Mouse (Mus musculus): Measurements from ENCODE around the gene Tlx2. TPM values are rescaled to one million over a fixed set of nuclear protein-coding genes. Genes with fewer than 3 reads are reported as not detected.

The Tlx2 gene
- polyA plus RNA-seq, 1 experiment from 2014 or later, result not detected

- Histone ChIP-seq H3K4me2 (ENCODE audit: low read depth, low read length, severe bottlenecking) (peak within 1 kb of the TSS; percentile 90), H3K4me3 (ENCODE audit: low read depth, low read length) (peak within 1 kb of the TSS; percentile 72), H3K27me3 (ENCODE audit: control insufficient read depth, insufficient read depth, low read length) (peaks cover 2% of the 10 kb centered on the region; the same call in 1 of the 2 replicates), H3K9ac (ENCODE audit: low read length) (peak within 1 kb of the TSS; percentile 77), H3K36me3 (ENCODE audit: control insufficient read depth, insufficient read depth, low read length) (no peaks in the 10 kb centered on the region), H3K27ac (ENCODE audit: low read depth, low read length) (peak within 1 kb of the TSS; percentile 26), H3K4me1 (replicated peaks; ENCODE audit: control insufficient read depth, insufficient read depth, low read length) (peaks cover 9% of the 10 kb centered on the region; the same call in 1 of the 2 replicates), H3K9me3 (ENCODE audit: control insufficient read depth, low read length) (no peaks in the 10 kb centered on the region)
- under 1% methylated on average over 24 of the region's 25 CpGs for WGBS
- DNase-seq (ENCODE audit: low spot score) (peak; percentile 86), ATAC-seq (replicated peaks; ENCODE audit: low FRiP score) (peak; percentile 88)
Measured at GRCm38 (mm10) chr6:83101316-83101687, 31.2 kb upstream of the Tlx2 start, which contains the start of the genes Ccdc142 and Gm42688. Ccdc142 (plus strand) TSS chr6:83101601. Gm42688 (plus strand) TSS chr6:83101617.

GRCm38 (mm10) chr6:83098411-83098810, 28.3 kb upstream of the Tlx2 start:
- Histone ChIP-seq H3K36me3 (ENCODE audit: control insufficient read depth, insufficient read depth, low read length) (no peaks in the 10 kb centered on the region), H3K27me3 (ENCODE audit: control insufficient read depth, insufficient read depth, low read length) (peaks cover 2% of the 10 kb centered on the region; the same call in 1 of the 2 replicates), H3K9me3 (ENCODE audit: control insufficient read depth, low read length) (peaks cover 3% of the 10 kb centered on the region; the same call in 1 of the 2 replicates), H3K27ac (ENCODE audit: low read depth, low read length) (no peak overlapping the region), H3K4me3 (ENCODE audit: low read depth, low read length) (no peak overlapping the region), H3K4me1 (replicated peaks; ENCODE audit: control insufficient read depth, insufficient read depth, low read length) (peaks cover 9% of the 10 kb centered on the region; the same call in 1 of the 2 replicates), H3K9ac (ENCODE audit: low read length) (no peak overlapping the region), H3K4me2 (ENCODE audit: low read depth, low read length, severe bottlenecking) (no peak overlapping the region)
- WGBS, result 79% methylated on average over 2 of the region's 2 CpGs
- DNase-seq (ENCODE audit: low spot score) (no peak), ATAC-seq (replicated peaks; ENCODE audit: low FRiP score) (no peak)

- H3K4me1 ChIP-seq (replicated peaks; ENCODE audit: control insufficient read depth, insufficient read depth, low read length), result no peaks in the 10 kb centered on the region
- WGBS, result 47% methylated on average over 6 of the region's 6 CpGs
- H3K4me2 ChIP-seq (ENCODE audit: low read depth, low read length, severe bottlenecking), result no peak overlapping the region
- ATAC-seq (replicated peaks; ENCODE audit: low FRiP score) (no peak), DNase-seq (ENCODE audit: low spot score) (no peak)
- H3K27me3 ChIP-seq (ENCODE audit: control insufficient read depth, insufficient read depth, low read length), result no peaks in the 10 kb centered on the region
- no peak overlapping the region for H3K4me3 ChIP-seq (ENCODE audit: low read depth, low read length)
- H3K27ac ChIP-seq (ENCODE audit: low read depth, low read length), result no peak overlapping the region
- peaks cover 3% of the 10 kb centered on the region; the same call in 1 of the 2 replicates for H3K9me3 ChIP-seq (ENCODE audit: control insufficient read depth, low read length)
- no peaks in the 10 kb centered on the region for H3K36me3 ChIP-seq (ENCODE audit: control insufficient read depth, insufficient read depth, low read length)
- H3K9ac ChIP-seq (ENCODE audit: low read length), result no peak overlapping the region
Measured at GRCm38 (mm10) chr6:83095968-83096367, 25.9 kb upstream of the Tlx2 start.

GRCm38 (mm10) chr6:83092416-83093127, 22.5 kb upstream of the Tlx2 start:
- ATAC-seq (replicated peaks; ENCODE audit: low FRiP score), result no peak
- Histone ChIP-seq H3K4me3 (ENCODE audit: low read depth, low read length) (no peak overlapping the region), H3K4me1 (replicated peaks; ENCODE audit: control insufficient read depth, insufficient read depth, low read length) (no peaks in the 10 kb centered on the region), H3K9me3 (ENCODE audit: control insufficient read depth, low read length) (peaks cover 3% of the 10 kb centered on the region; the same call in 1 of the 2 replicates), H3K27me3 (ENCODE audit: control insufficient read depth, insufficient read depth, low read length) (peaks cover 17% of the 10 kb centered on the region), H3K36me3 (ENCODE audit: control insufficient read depth, insufficient read depth, low read length) (no peaks in the 10 kb centered on the region), H3K4me2 (ENCODE audit: low read depth, low read length, severe bottlenecking) (no peak overlapping the region), H3K9ac (ENCODE audit: low read length) (no peak overlapping the region), H3K27ac (ENCODE audit: low read depth, low read length) (no peak overlapping the region)
- no peak for DNase-seq (ENCODE audit: low spot score)
- WGBS, result 50% methylated on average over 6 of the region's 6 CpGs

GRCm38 (mm10) chr6:83087926-83088260, 17.8 kb upstream of the Tlx2 start:
- H3K9me3 ChIP-seq (ENCODE audit: control insufficient read depth, low read length), result no peaks in the 10 kb centered on the region
- peaks cover 61% of the 10 kb centered on the region for H3K27me3 ChIP-seq (ENCODE audit: control insufficient read depth, insufficient read depth, low read length)
- 3% methylated on average over 9 of the region's 9 CpGs for WGBS
- ATAC-seq (replicated peaks; ENCODE audit: low FRiP score), result no peak
- no peak for DNase-seq (ENCODE audit: low spot score)
- no peaks in the 10 kb centered on the region for H3K36me3 ChIP-seq (ENCODE audit: control insufficient read depth, insufficient read depth, low read length)
- H3K4me2 ChIP-seq (ENCODE audit: low read depth, low read length, severe bottlenecking), result 0 out of 2 replicates have a peak overlapping the region, but pooled peaks have one; percentile 24
- no peaks in the 10 kb centered on the region for H3K4me1 ChIP-seq (replicated peaks; ENCODE audit: control insufficient read depth, insufficient read depth, low read length)
- 0 out of 2 replicates have a peak overlapping the region, but pooled peaks have one; percentile 7 for H3K4me3 ChIP-seq (ENCODE audit: low read depth, low read length)
- no peak overlapping the region for H3K27ac ChIP-seq (ENCODE audit: low read depth, low read length)
- H3K9ac ChIP-seq (ENCODE audit: low read length), result no peak overlapping the region

GRCm38 (mm10) chr6:83087205-83087925, 17.3 kb upstream of the Tlx2 start:
- Histone ChIP-seq H3K27me3 (ENCODE audit: control insufficient read depth, insufficient read depth, low read length) (peaks cover 65% of the 10 kb centered on the region), H3K9me3 (ENCODE audit: control insufficient read depth, low read length) (no peaks in the 10 kb centered on the region), H3K4me3 (ENCODE audit: low read depth, low read length) (0 out of 2 replicates have a peak overlapping the region, but pooled peaks have one; percentile 7), H3K4me1 (replicated peaks; ENCODE audit: control insufficient read depth, insufficient read depth, low read length) (no peaks in the 10 kb centered on the region), H3K36me3 (ENCODE audit: control insufficient read depth, insufficient read depth, low read length) (no peaks in the 10 kb centered on the region), H3K27ac (ENCODE audit: low read depth, low read length) (no peak overlapping the region), H3K9ac (ENCODE audit: low read length) (no peak overlapping the region), H3K4me2 (ENCODE audit: low read depth, low read length, severe bottlenecking) (0 out of 2 replicates have a peak overlapping the region, but pooled peaks have one; percentile 24)
- 1% methylated on average over 47 of the region's 47 CpGs for WGBS
- no peak for DNase-seq (ENCODE audit: low spot score)
- no peak for ATAC-seq (replicated peaks; ENCODE audit: low FRiP score)

- ATAC-seq (replicated peaks; ENCODE audit: low FRiP score), result no peak
- peak within 1 kb of the TSS; percentile 0; the same call in 1 of the 2 replicates for H3K4me3 ChIP-seq (ENCODE audit: low read depth, low read length)
- no peak within 1 kb of the TSS for H3K4me2 ChIP-seq (ENCODE audit: low read depth, low read length, severe bottlenecking)
- H3K9ac ChIP-seq (ENCODE audit: low read length), result no peak within 1 kb of the TSS
- 2% methylated on average over 42 of the region's 42 CpGs for WGBS
- no peak for DNase-seq (ENCODE audit: low spot score)
- H3K4me1 ChIP-seq (replicated peaks; ENCODE audit: control insufficient read depth, insufficient read depth, low read length), result no peaks in the 10 kb centered on the region
- H3K27me3 ChIP-seq (ENCODE audit: control insufficient read depth, insufficient read depth, low read length), result peaks cover 65% of the 10 kb centered on the region
- no peak within 1 kb of the TSS for H3K27ac ChIP-seq (ENCODE audit: low read depth, low read length)
- no peaks in the 10 kb centered on the region for H3K9me3 ChIP-seq (ENCODE audit: control insufficient read depth, low read length)
- peaks cover 3% of the 10 kb centered on the region; the same call in 1 of the 2 replicates for H3K36me3 ChIP-seq (ENCODE audit: control insufficient read depth, insufficient read depth, low read length)
Measured at GRCm38 (mm10) chr6:83086121-83087035, 16.3 kb upstream of the Tlx2 start, which contains the start of gene Lbx2. Lbx2 (plus strand) TSS chr6:83086367.

- no peak overlapping the region for H3K4me3 ChIP-seq (ENCODE audit: low read depth, low read length)
- no peak overlapping the region for H3K9ac ChIP-seq (ENCODE audit: low read length)
- no peaks in the 10 kb centered on the region; the same call in 1 of the 2 replicates for H3K4me1 ChIP-seq (replicated peaks; ENCODE audit: control insufficient read depth, insufficient read depth, low read length)
- H3K27me3 ChIP-seq (ENCODE audit: control insufficient read depth, insufficient read depth, low read length), result peaks cover 62% of the 10 kb centered on the region
- peaks cover 3% of the 10 kb centered on the region; the same call in 1 of the 2 replicates for H3K36me3 ChIP-seq (ENCODE audit: control insufficient read depth, insufficient read depth, low read length)
- DNase-seq (ENCODE audit: low spot score) (no peak), ATAC-seq (replicated peaks; ENCODE audit: low FRiP score) (no peak)
- no peak overlapping the region for H3K4me2 ChIP-seq (ENCODE audit: low read depth, low read length, severe bottlenecking)
- no peak overlapping the region for H3K27ac ChIP-seq (ENCODE audit: low read depth, low read length)
- no peaks in the 10 kb centered on the region for H3K9me3 ChIP-seq (ENCODE audit: control insufficient read depth, low read length)
- 7% methylated on average over 6 of the region's 6 CpGs for WGBS
Measured at GRCm38 (mm10) chr6:83084477-83084876, 14.4 kb upstream of the Tlx2 start.

Measured in forebrain, embryonic 11.5 days (tissue).